Mouse (Mus musculus) central nervous system, embryonic 18 days (tissue): ENCODE measurements around the gene Elovl6. TPM values are rescaled to one million over a fixed set of nuclear protein-coding genes. Genes with fewer than 3 reads are reported as not detected.

Source experiments
- polyA plus RNA-seq: library from polyadenylated mRNA; depleted of rRNA; stranded (reverse); fragments of >200 nt; gene quantifications from 2 replicates; pipeline ENCODE4 v1.2.3, GENCODE M21; 2012; rRNA removed

The Elovl6 gene
- 36.7 and 38.2 TPM in 2 replicates for polyA plus RNA-seq

DNA sequence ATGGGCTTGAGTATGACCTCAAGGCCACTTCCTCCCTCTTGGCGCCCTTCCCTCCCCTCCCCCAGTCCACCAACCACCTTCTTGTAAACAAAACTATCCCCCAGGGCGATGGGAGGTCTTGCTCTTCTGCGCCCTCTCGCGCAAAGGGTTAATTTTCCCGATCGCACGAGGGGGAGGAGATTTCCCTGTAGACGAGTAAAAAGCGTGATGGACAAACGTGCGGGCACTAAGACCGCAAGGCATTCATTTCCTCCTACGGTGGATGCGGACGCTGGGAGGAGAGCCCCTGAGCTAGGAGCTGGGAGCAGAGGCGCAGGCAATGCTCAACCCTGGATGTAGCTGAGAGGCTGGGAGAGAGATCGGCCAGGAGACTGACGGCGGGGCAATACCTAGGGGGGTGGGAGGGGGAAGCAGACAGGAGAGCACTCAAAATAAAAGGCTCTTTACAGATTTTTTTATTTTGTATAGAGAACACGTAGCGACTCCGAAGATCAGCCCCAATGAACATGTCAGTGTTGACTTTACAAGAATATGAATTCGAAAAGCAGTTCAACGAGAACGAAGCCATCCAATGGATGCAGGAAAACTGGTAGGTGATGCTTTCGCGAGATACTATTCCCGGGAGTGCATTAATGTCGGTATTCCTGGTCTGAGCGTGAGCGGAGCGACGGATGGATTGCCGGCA, at the start of gene Elovl6:
TSS of gene Elovl6 (plus strand) at position 176 of the 685 bp plus-strand sequence.

Other genes with a start within 250 kb of the Elovl6 start
- gene Enpep, start 199.6 kb upstream of the Elovl6 start, polyA plus RNA-seq = 2.2 TPM in 2 replicates
- gene Egf, start 223.0 kb downstream of the Elovl6 start, polyA plus RNA-seq = 4.6 and 5.3 TPM in 2 replicates